Mouse (Mus musculus) heart, adult 2 months (tissue): ENCODE measurements around the gene Lnx2.

Source experiments
- CTCF ChIP-seq: fragments of 200-600 bp; IDR thresholded peaks from 2 replicates; pipeline ENCODE4 v1.8.1; 2022; ENCODE audit warnings: antibody characterized with exemption, mild to moderate bottlenecking, moderate library complexity
- POLR2A ChIP-seq: fragments of 200-500 bp; IDR thresholded peaks from 2 replicates; pipeline ENCODE4 v1.6.1; 2011; ENCODE audit warnings: mild to moderate bottlenecking, low read depth, low read length, control low read depth; ENCODE audit not compliant: insufficient read depth

DNA sequence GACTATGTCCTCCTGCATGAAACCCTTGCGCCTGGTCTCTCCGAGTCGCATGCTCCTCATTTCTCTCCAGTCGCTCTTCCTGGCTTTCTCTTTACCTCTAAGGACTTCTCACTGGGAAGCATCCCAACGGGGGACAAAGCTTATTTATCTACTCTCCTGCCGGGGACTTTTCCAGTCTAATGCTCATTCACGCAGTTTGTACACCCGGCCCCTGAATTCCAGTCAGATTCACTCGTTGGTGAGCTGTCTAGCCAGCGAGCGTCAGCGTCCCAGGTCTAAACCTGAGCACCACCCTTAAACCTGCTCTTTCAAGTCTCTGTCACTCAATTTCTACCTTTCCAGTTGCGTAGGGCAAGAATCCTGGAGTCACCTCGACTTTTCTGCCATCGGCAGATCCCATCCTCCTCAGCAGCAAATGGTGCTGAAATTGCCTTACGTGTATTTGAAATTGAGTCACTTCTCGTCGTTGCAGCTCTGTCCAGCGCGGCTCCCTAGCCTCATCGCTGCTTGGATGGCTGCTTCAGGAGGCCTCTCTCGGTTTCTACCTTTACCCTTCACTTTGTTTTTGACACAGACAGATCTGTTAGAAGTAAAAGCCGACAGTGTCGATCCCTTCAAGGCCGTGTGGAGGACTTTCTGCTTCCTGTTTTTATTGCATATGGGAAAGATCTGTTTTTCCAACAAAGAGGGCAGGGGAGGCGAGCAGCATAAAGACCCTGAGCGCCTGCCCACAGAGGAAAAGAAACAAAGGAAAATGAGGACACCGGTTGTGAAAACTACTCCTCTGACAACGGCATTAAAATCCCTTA lies 24.7 kb downstream of the Lnx2 start:
- TF ChIP-seq CTCF (no peak), POLR2A (no peak)
